12 mouse cellular contexts compared by ENCODE assay signal in genomic region chr8:61229511-61230195, GRCm38 (mm10). TPM values are rescaled to one million over a fixed set of nuclear protein-coding genes. Genes with fewer than 3 reads are reported as not detected.
DNase-seq lines count a peak whose midpoint lies in the region; ATAC-seq and TF ChIP-seq lines count a peak whose summit lies in the region.
"Had no signal": no experiment of that assay in that cellular context is flagged by ENCODE, and none has a peak within 500 bp of the region (broad histone marks: within the 10 kb centered on the region; RNA-seq: fewer than 3 reads in every experiment).

No protein-coding gene starts in this region.

- H3K27me3 ChIP-seq in intestine, postnatal 0 days (replicated peaks; ENCODE audit: control insufficient read depth, insufficient read depth, low read length): no peaks in the 10 kb centered on the region
- H3K27me3 ChIP-seq in intestine, embryonic 15.5 days (replicated peaks): no peaks in the 10 kb centered on the region
- H3K27me3 ChIP-seq in embryonic facial prominence, embryonic 10.5 days (replicated peaks; ENCODE audit: low read depth, poor library complexity, severe bottlenecking): no peaks in the 10 kb centered on the region
- no peaks in the 10 kb centered on the region for H3K27me3 ChIP-seq in forebrain, postnatal 0 days (ENCODE audit: insufficient read depth, low read length)
- no peaks in the 10 kb centered on the region for H3K27me3 ChIP-seq in midbrain, embryonic 13.5 days
- H3K27me3 ChIP-seq: stomach, embryonic 15.5 days had no signal

- 52% methylated on average over 12 of the region's 12 CpGs for WGBS in intestine, postnatal 0 days
- 59% methylated on average over 12 of the region's 12 CpGs for WGBS in intestine, embryonic 15.5 days
- WGBS in embryonic facial prominence, embryonic 10.5 days: 59% methylated on average over 12 of the region's 12 CpGs
- 68% methylated on average over 12 of the region's 12 CpGs for WGBS in forebrain, postnatal 0 days
- 54% methylated on average over 12 of the region's 12 CpGs for WGBS in midbrain, embryonic 13.5 days

- TF ChIP-seq CTCF in intestine, postnatal 0 days (IDR thresholded peaks at IDR 0.05; ENCODE audit: low read depth): no peak
- no peak for TF ChIP-seq CTCF in forebrain, postnatal 0 days (IDR thresholded peaks at IDR 0.05; ENCODE audit: low read depth)

- peak overlapping the region; percentile 33; the same call in 1 of the 2 replicates for H3K4me2 ChIP-seq in intestine, postnatal 0 days (replicated peaks; ENCODE audit: low read depth)
- no peak overlapping the region for H3K4me2 ChIP-seq in intestine, embryonic 15.5 days (replicated peaks)
- peak overlapping the region; percentile 14 for H3K4me2 ChIP-seq in forebrain, postnatal 0 days (ENCODE audit: low read depth)
- peak overlapping the region; percentile 42 for H3K4me2 ChIP-seq in midbrain, embryonic 13.5 days (replicated peaks)
- H3K4me2 ChIP-seq: stomach, embryonic 15.5 days had no signal

- no peak overlapping the region for H3K9ac ChIP-seq in intestine, postnatal 0 days (ENCODE audit: low read depth, low read length)
- H3K9ac ChIP-seq in intestine, embryonic 15.5 days: no peak overlapping the region
- H3K9ac ChIP-seq in forebrain, postnatal 0 days: no peak overlapping the region
- H3K9ac ChIP-seq in midbrain, embryonic 13.5 days (replicated peaks): peak overlapping the region; percentile 36; the same call in 1 of the 2 replicates
- H3K9ac ChIP-seq: stomach, embryonic 15.5 days had no signal

- H3K27ac ChIP-seq in intestine, postnatal 0 days (ENCODE audit: low read depth, low read length): no peak overlapping the region
- no peak overlapping the region for H3K27ac ChIP-seq in intestine, embryonic 15.5 days
- peak overlapping the region; percentile 44; the same call in 1 of the 2 replicates for H3K27ac ChIP-seq in embryonic facial prominence, embryonic 10.5 days (replicated peaks)
- no peak overlapping the region for H3K27ac ChIP-seq in forebrain, postnatal 0 days (ENCODE audit: low read depth, low read length)
- no peak overlapping the region for H3K27ac ChIP-seq in midbrain, embryonic 13.5 days
- H3K27ac ChIP-seq: left cerebral cortex, adult 2 months; stomach, embryonic 15.5 days had no signal

- H3K4me3 ChIP-seq in intestine, postnatal 0 days (ENCODE audit: low read depth, low read length): no peak overlapping the region
- no peak overlapping the region for H3K4me3 ChIP-seq in intestine, embryonic 15.5 days (replicated peaks)
- H3K4me3 ChIP-seq in embryonic facial prominence, embryonic 10.5 days: no peak overlapping the region
- H3K4me3 ChIP-seq in forebrain, postnatal 0 days (ENCODE audit: low read depth, low read length): no peak overlapping the region
- H3K4me3 ChIP-seq in midbrain, embryonic 13.5 days (replicated peaks): peak overlapping the region; percentile 20
- H3K4me3 ChIP-seq: left cerebral cortex, adult 2 months; stomach, embryonic 15.5 days had no signal

- H3K4me1 ChIP-seq in intestine, postnatal 0 days (replicated peaks; ENCODE audit: control insufficient read depth, insufficient read depth, low read length): no peaks in the 10 kb centered on the region; the same call in none of the 2 replicates
- peaks cover 12% of the 10 kb centered on the region for H3K4me1 ChIP-seq in intestine, embryonic 15.5 days (replicated peaks)
- peaks cover 56% of the 10 kb centered on the region for H3K4me1 ChIP-seq in embryonic facial prominence, embryonic 10.5 days
- peaks cover 38% of the 10 kb centered on the region for H3K4me1 ChIP-seq in forebrain, postnatal 0 days (ENCODE audit: insufficient read depth)
- H3K4me1 ChIP-seq in midbrain, embryonic 13.5 days (replicated peaks): peaks cover 72% of the 10 kb centered on the region

- DNase-seq in embryonic facial prominence, embryonic 10.5 days (ENCODE audit: low spot score): no peak
- no peak for DNase-seq in forebrain, postnatal 0 days
- DNase-seq in cerebellum, postnatal 4 days (ENCODE audit: low spot score in 2 of 2): no peak
- no peak for DNase-seq in adrenal gland, postnatal 10 days
- DNase-seq: cerebellum, adult 8-10 months; kidney, adult 2 months; right cerebral cortex, postnatal 14 days had no signal

- ATAC-seq in intestine, postnatal 0 days: no peak
- ATAC-seq in intestine, embryonic 15.5 days: no peak
- no peak for ATAC-seq in forebrain, postnatal 0 days
- no peak for ATAC-seq in midbrain, embryonic 13.5 days

- H3K9me3 ChIP-seq in intestine, postnatal 0 days (ENCODE audit: control insufficient read depth): no peaks in the 10 kb centered on the region
- no peaks in the 10 kb centered on the region for H3K9me3 ChIP-seq in intestine, embryonic 15.5 days
- no peaks in the 10 kb centered on the region for H3K9me3 ChIP-seq in embryonic facial prominence, embryonic 10.5 days
- H3K9me3 ChIP-seq in forebrain, postnatal 0 days (ENCODE audit: low read length): no peaks in the 10 kb centered on the region
- no peaks in the 10 kb centered on the region for H3K9me3 ChIP-seq in midbrain, embryonic 13.5 days
- H3K9me3 ChIP-seq: stomach, embryonic 15.5 days had no signal

- peaks cover 9% of the 10 kb centered on the region; the same call in 1 of the 2 replicates for H3K36me3 ChIP-seq in intestine, postnatal 0 days (ENCODE audit: control insufficient read depth, insufficient read depth)
- no peaks in the 10 kb centered on the region for H3K36me3 ChIP-seq in intestine, embryonic 15.5 days
- H3K36me3 ChIP-seq in embryonic facial prominence, embryonic 10.5 days (replicated peaks): peaks cover 57% of the 10 kb centered on the region
- no peaks in the 10 kb centered on the region for H3K36me3 ChIP-seq in forebrain, postnatal 0 days (ENCODE audit: insufficient read depth)
- no peaks in the 10 kb centered on the region for H3K36me3 ChIP-seq in midbrain, embryonic 13.5 days
- H3K36me3 ChIP-seq: stomach, embryonic 15.5 days had no signal

RNA-seq across cellular contexts. Expression of gene Sh3rf1, which starts 6.0 kb away (rescaled TPM):
- polyA plus RNA-seq in intestine, postnatal 0 days (2015; fragmentation: Nextera tagmentation; extraction: Ambion mirVana): 7.9 and 8.3 TPM in 2 replicates
- polyA plus RNA-seq in intestine, embryonic 15.5 days (2015; fragmentation: Nextera tagmentation; extraction: Ambion mirVana): 11.4 and 11.7 TPM in 2 replicates
- 17.0 and 17.4 TPM in 2 replicates for polyA plus RNA-seq in embryonic facial prominence, embryonic 10.5 days (2016; fragmentation: Nextera tagmentation; extraction: Ambion mirVana)
- 28.5 and 35.4 TPM in 2 replicates for total RNA-seq in forebrain, postnatal 0 days (2014; rRNA removed)
- 18.3 and 27.3 TPM in 2 replicates for polyA plus RNA-seq in forebrain, postnatal 0 days (2015; fragmentation: Nextera tagmentation; extraction: Ambion mirVana)
- 29.3 and 29.8 TPM in 2 replicates for polyA plus RNA-seq in midbrain, embryonic 13.5 days (2015; fragmentation: Nextera tagmentation; extraction: Ambion mirVana)
- 10 to 100 TPM; 10.1 to 10.4 TPM for total RNA-seq in adrenal gland, postnatal 10 days (2021)
